Mouse (Mus musculus): ENCODE data around the gene Ttc27. TPM values are rescaled to one million over a fixed set of nuclear protein-coding genes. Genes with fewer than 3 reads are reported as not detected.

Gene Ttc27
- polyA plus RNA-seq, 1 experiment from 2014 or later, result 22.9 TPM

GRCm38 (mm10) chr17:74754369-74755118 is 37.0 kb downstream of the Ttc27 start:
- WGBS, result 95% methylated on average over 11 of the region's 11 CpGs

GRCm38 (mm10) chr17:74769390-74769811 is 51.9 kb downstream of the Ttc27 start:
- Histone ChIP-seq H3K9ac (no peak overlapping the region), H3K9me3 (no peaks in the 10 kb centered on the region), H3K4me3 (replicated peaks) (no peak overlapping the region), H3K36me3 (replicated peaks) (no peaks in the 10 kb centered on the region; the same call in 1 of the 2 replicates), H3K27ac (no peak overlapping the region), H3K4me2 (no peak overlapping the region), H3K27me3 (no peaks in the 10 kb centered on the region), H3K4me1 (no peaks in the 10 kb centered on the region; the same call in 1 of the 2 replicates)
- WGBS, result 78% methylated on average over 9 of the region's 9 CpGs
- no peak for ATAC-seq (ENCODE audit: low FRiP score)

More at GRCm38 (mm10) chr17:74754369-74755118, 37.0 kb downstream of the Ttc27 start:
- no peaks in the 10 kb centered on the region for H3K9me3 ChIP-seq
- no peak overlapping the region for H3K4me3 ChIP-seq (replicated peaks)
- H3K9ac ChIP-seq, result no peak overlapping the region
- no peaks in the 10 kb centered on the region; the same call in 1 of the 2 replicates for H3K36me3 ChIP-seq (replicated peaks)
- H3K4me2 ChIP-seq, result no peak overlapping the region
- no peaks in the 10 kb centered on the region for H3K4me1 ChIP-seq
- H3K27ac ChIP-seq, result no peak overlapping the region
- ATAC-seq (ENCODE audit: low FRiP score), result no peak
- no peaks in the 10 kb centered on the region for H3K27me3 ChIP-seq

GRCm38 (mm10) chr17:74772364-74772763 is 54.8 kb downstream of the Ttc27 start:
- Histone ChIP-seq H3K4me1 (no peaks in the 10 kb centered on the region; the same call in 1 of the 2 replicates), H3K27ac (no peak overlapping the region), H3K27me3 (no peaks in the 10 kb centered on the region), H3K4me2 (no peak overlapping the region), H3K4me3 (replicated peaks) (no peak overlapping the region), H3K36me3 (replicated peaks) (no peaks in the 10 kb centered on the region), H3K9me3 (no peaks in the 10 kb centered on the region), H3K9ac (no peak overlapping the region)
- ATAC-seq (ENCODE audit: low FRiP score), result no peak
- WGBS, result 86% methylated on average over 4 of the region's 4 CpGs

- Histone ChIP-seq H3K4me1 (no peaks in the 10 kb centered on the region; the same call in 1 of the 2 replicates), H3K9ac (no peak overlapping the region), H3K27me3 (no peaks in the 10 kb centered on the region), H3K4me3 (replicated peaks) (no peak overlapping the region), H3K36me3 (replicated peaks) (no peaks in the 10 kb centered on the region), H3K4me2 (no peak overlapping the region), H3K27ac (no peak overlapping the region), H3K9me3 (no peaks in the 10 kb centered on the region)
- WGBS, result 25% methylated on average over 5 of the region's 5 CpGs
- no peak for ATAC-seq (ENCODE audit: low FRiP score)
These were observed 56.0 kb downstream of the Ttc27 start for GRCm38 (mm10) chr17:74773556-74773955.

- H3K9me3 ChIP-seq, result no peaks in the 10 kb centered on the region
- no peak overlapping the region for H3K27ac ChIP-seq
- H3K9ac ChIP-seq, result no peak overlapping the region
- WGBS, result 80% methylated on average over 4 of the region's 4 CpGs
- H3K4me2 ChIP-seq, result no peak overlapping the region
- H3K4me3 ChIP-seq (replicated peaks), result no peak overlapping the region
- no peaks in the 10 kb centered on the region for H3K4me1 ChIP-seq
- H3K27me3 ChIP-seq, result no peaks in the 10 kb centered on the region
- no peaks in the 10 kb centered on the region for H3K36me3 ChIP-seq (replicated peaks)
- ATAC-seq (ENCODE audit: low FRiP score), result no peak
These were observed 62.6 kb downstream of the Ttc27 start for GRCm38 (mm10) chr17:74780133-74780532.

GRCm38 (mm10) chr17:74780627-74781026 is 63.1 kb downstream of the Ttc27 start:
- Histone ChIP-seq H3K4me1 (no peaks in the 10 kb centered on the region), H3K27ac (no peak overlapping the region), H3K4me3 (replicated peaks) (no peak overlapping the region), H3K4me2 (no peak overlapping the region), H3K9me3 (no peaks in the 10 kb centered on the region), H3K9ac (no peak overlapping the region), H3K27me3 (no peaks in the 10 kb centered on the region), H3K36me3 (replicated peaks) (no peaks in the 10 kb centered on the region)
- ATAC-seq (ENCODE audit: low FRiP score), result no peak
- WGBS, result 94% methylated on average over 9 of the region's 9 CpGs

- Histone ChIP-seq H3K9me3 (no peaks in the 10 kb centered on the region), H3K36me3 (replicated peaks) (no peaks in the 10 kb centered on the region), H3K27me3 (no peaks in the 10 kb centered on the region), H3K4me3 (replicated peaks) (no peak overlapping the region), H3K27ac (no peak overlapping the region), H3K4me1 (no peaks in the 10 kb centered on the region), H3K9ac (no peak overlapping the region), H3K4me2 (no peak overlapping the region)
- no peak for ATAC-seq (ENCODE audit: low FRiP score)
These were observed 64.4 kb downstream of the Ttc27 start for GRCm38 (mm10) chr17:74781911-74782310.

GRCm38 (mm10) chr17:74785586-74785985 is 68.1 kb downstream of the Ttc27 start:
- no peak for ATAC-seq (ENCODE audit: low FRiP score)
- H3K27me3 ChIP-seq, result no peaks in the 10 kb centered on the region
- no peaks in the 10 kb centered on the region; the same call in 1 of the 2 replicates for H3K36me3 ChIP-seq (replicated peaks)
- no peak overlapping the region for H3K9ac ChIP-seq
- no peak overlapping the region for H3K27ac ChIP-seq
- H3K9me3 ChIP-seq, result no peaks in the 10 kb centered on the region
- H3K4me3 ChIP-seq (replicated peaks), result no peak overlapping the region
- H3K4me2 ChIP-seq, result no peak overlapping the region
- WGBS, result 83% methylated on average over 5 of the region's 5 CpGs
- no peaks in the 10 kb centered on the region for H3K4me1 ChIP-seq

- Histone ChIP-seq H3K27me3 (no peaks in the 10 kb centered on the region), H3K27ac (no peak overlapping the region), H3K36me3 (replicated peaks) (no peaks in the 10 kb centered on the region; the same call in 1 of the 2 replicates), H3K9ac (no peak overlapping the region), H3K9me3 (no peaks in the 10 kb centered on the region), H3K4me1 (no peaks in the 10 kb centered on the region), H3K4me2 (no peak overlapping the region), H3K4me3 (replicated peaks) (no peak overlapping the region)
- 90% methylated on average over 10 of the region's 10 CpGs for WGBS
- no peak for ATAC-seq (ENCODE audit: low FRiP score)
These were observed 68.7 kb downstream of the Ttc27 start for GRCm38 (mm10) chr17:74786198-74786734.

- Histone ChIP-seq H3K9ac (no peak overlapping the region), H3K27me3 (no peaks in the 10 kb centered on the region), H3K4me1 (no peaks in the 10 kb centered on the region), H3K9me3 (no peaks in the 10 kb centered on the region), H3K27ac (no peak overlapping the region), H3K4me2 (no peak overlapping the region), H3K36me3 (replicated peaks) (no peaks in the 10 kb centered on the region), H3K4me3 (replicated peaks) (no peak overlapping the region)
- ATAC-seq (ENCODE audit: low FRiP score), result no peak
- WGBS, result 89% methylated on average over 14 of the region's 14 CpGs
These were observed 78.6 kb downstream of the Ttc27 start for GRCm38 (mm10) chr17:74796023-74796699.

- no peak for ATAC-seq (ENCODE audit: low FRiP score)
- WGBS, result 93% methylated on average over 6 of the region's 6 CpGs
- no peak overlapping the region for H3K9ac ChIP-seq
These were observed 82.3 kb downstream of the Ttc27 start for GRCm38 (mm10) chr17:74799865-74800264.

GRCm38 (mm10) chr17:74802765-74803164 is 85.2 kb downstream of the Ttc27 start:
- no peaks in the 10 kb centered on the region for H3K27me3 ChIP-seq
- no peaks in the 10 kb centered on the region for H3K36me3 ChIP-seq (replicated peaks)
- no peak overlapping the region for H3K4me2 ChIP-seq
- no peak overlapping the region for H3K27ac ChIP-seq
- H3K4me1 ChIP-seq, result no peaks in the 10 kb centered on the region
- ATAC-seq (ENCODE audit: low FRiP score), result no peak
- no peak overlapping the region for H3K9ac ChIP-seq
- WGBS, result 87% methylated on average over 4 of the region's 4 CpGs
- no peak overlapping the region for H3K4me3 ChIP-seq (replicated peaks)
- no peaks in the 10 kb centered on the region for H3K9me3 ChIP-seq

More at GRCm38 (mm10) chr17:74799865-74800264, 82.3 kb downstream of the Ttc27 start:
- H3K4me3 ChIP-seq (replicated peaks), result no peak overlapping the region
- H3K27ac ChIP-seq, result no peak overlapping the region
- no peaks in the 10 kb centered on the region for H3K4me1 ChIP-seq
- H3K36me3 ChIP-seq (replicated peaks), result no peaks in the 10 kb centered on the region
- no peaks in the 10 kb centered on the region for H3K27me3 ChIP-seq
- no peaks in the 10 kb centered on the region for H3K9me3 ChIP-seq
- H3K4me2 ChIP-seq, result no peak overlapping the region
